Mouse (Mus musculus): Measurements from ENCODE around the gene Olfr1371. TPM values are rescaled to one million over a fixed set of nuclear protein-coding genes. Genes with fewer than 3 reads are reported as not detected.
"Not testable (repeated sequence)": the region's sequence is repeated elsewhere in the genome, so short reads cannot be mapped to it uniquely, and the experiment has no call there.

Olfr1371 gene
- polyA plus RNA-seq, 1 experiment from 2014 or later: not detected

GRCm38 (mm10) chr11:52223968-52224682 is 10.3 kb upstream of the Olfr1371 start:
- WGBS: 7% methylated on average over 19 of the region's 19 CpGs
- Histone ChIP-seq H3K4me1 (replicated peaks) (0 out of 2 replicates have a peak, but pooled peaks cover 5% of the 10 kb centered on the region), H3K4me2 (peak overlapping the region; percentile 59), H3K27me3 (peaks cover 3% of the 10 kb centered on the region; the same call in 1 of the 2 replicates), H3K9ac (no peak overlapping the region), H3K27ac (no peak overlapping the region), H3K36me3 (no peaks in the 10 kb centered on the region), H3K9me3 (replicated peaks) (no peaks in the 10 kb centered on the region), H3K4me3 (peak overlapping the region; percentile 28)
- no peak for ATAC-seq (replicated peaks; ENCODE audit: insufficient number of reproducible peaks, insufficient read depth, low FRiP score, low read depth)

GRCm38 (mm10) chr11:52222891-52223290 is 9.1 kb upstream of the Olfr1371 start:
- Histone ChIP-seq H3K36me3 (no peaks in the 10 kb centered on the region), H3K27me3 (peaks cover 3% of the 10 kb centered on the region; the same call in 1 of the 2 replicates), H3K9me3 (replicated peaks) (no peaks in the 10 kb centered on the region), H3K9ac (no peak overlapping the region), H3K4me1 (replicated peaks) (0 out of 2 replicates have a peak, but pooled peaks cover 5% of the 10 kb centered on the region), H3K4me2 (no peak overlapping the region), H3K4me3 (no peak overlapping the region), H3K27ac (no peak overlapping the region)
- 71% methylated on average over 6 of the region's 6 CpGs for WGBS
- ATAC-seq (replicated peaks; ENCODE audit: insufficient number of reproducible peaks, insufficient read depth, low FRiP score, low read depth): no peak

- not testable (repeated sequence) for ATAC-seq (replicated peaks; ENCODE audit: insufficient number of reproducible peaks, insufficient read depth, low FRiP score, low read depth); H3K9me3 ChIP-seq (replicated peaks); H3K27me3 ChIP-seq; H3K4me3 ChIP-seq; H3K36me3 ChIP-seq; H3K27ac ChIP-seq; H3K4me1 ChIP-seq (replicated peaks); H3K9ac ChIP-seq; H3K4me2 ChIP-seq
- 80% methylated on average over 6 of the region's 6 CpGs for WGBS
These were observed 8.1 kb upstream of the Olfr1371 start for GRCm38 (mm10) chr11:52221921-52222320.

DNA sequence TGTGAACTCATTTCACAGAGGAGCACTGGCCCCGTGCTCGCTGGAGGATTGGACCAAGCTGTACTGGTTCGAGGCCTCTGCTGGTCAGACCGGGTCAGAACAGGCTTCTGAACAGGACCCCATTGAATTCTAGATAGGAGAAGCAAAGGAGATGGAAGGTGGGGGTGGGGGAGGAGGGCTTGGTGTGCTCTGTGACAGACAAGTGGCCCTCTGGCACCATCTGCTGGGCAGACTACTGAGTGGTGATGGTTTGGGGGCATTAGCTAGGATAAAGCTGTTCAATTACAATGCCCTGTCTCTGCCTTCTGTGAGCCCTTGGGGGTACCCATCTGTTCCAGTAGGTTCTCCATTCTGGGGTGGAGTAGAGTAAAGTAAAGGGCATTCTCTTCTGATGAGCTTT is 6.5 kb upstream of the Olfr1371 start:
- H3K4me2 ChIP-seq: 0 out of 2 replicates have a peak overlapping the region, but pooled peaks have one; percentile 15
- H3K27ac ChIP-seq: no peak overlapping the region
- H3K36me3 ChIP-seq: no peaks in the 10 kb centered on the region
- peak; percentile 43; the same call in 1 of the 2 replicates for ATAC-seq (replicated peaks; ENCODE audit: insufficient number of reproducible peaks, insufficient read depth, low FRiP score, low read depth)
- no peak overlapping the region for H3K4me3 ChIP-seq
- WGBS: 6% methylated on average over 4 of the region's 4 CpGs
- no peaks in the 10 kb centered on the region for H3K9me3 ChIP-seq (replicated peaks)
- H3K9ac ChIP-seq: no peak overlapping the region
- peaks cover 3% of the 10 kb centered on the region; the same call in 1 of the 2 replicates for H3K27me3 ChIP-seq
- 0 out of 2 replicates have a peak, but pooled peaks cover 5% of the 10 kb centered on the region for H3K4me1 ChIP-seq (replicated peaks)

GRCm38 (mm10) chr11:52196496-52197023 is 17.2 kb downstream of the Olfr1371 start:
- not testable (repeated sequence) for ATAC-seq (replicated peaks; ENCODE audit: insufficient number of reproducible peaks, insufficient read depth, low FRiP score, low read depth); H3K27me3 ChIP-seq; H3K4me2 ChIP-seq; H3K4me3 ChIP-seq; H3K9me3 ChIP-seq (replicated peaks); H3K4me1 ChIP-seq (replicated peaks); H3K27ac ChIP-seq; H3K36me3 ChIP-seq; H3K9ac ChIP-seq
- 79% methylated on average over 8 of the region's 8 CpGs for WGBS

GRCm38 (mm10) chr11:52180651-52181050 is 33.1 kb downstream of the Olfr1371 start:
- WGBS: 87% methylated on average over 4 of the region's 4 CpGs
- not testable (repeated sequence) for H3K27ac ChIP-seq; ATAC-seq (replicated peaks; ENCODE audit: insufficient number of reproducible peaks, insufficient read depth, low FRiP score, low read depth); H3K9ac ChIP-seq; H3K4me1 ChIP-seq (replicated peaks); H3K9me3 ChIP-seq (replicated peaks); H3K27me3 ChIP-seq; H3K4me2 ChIP-seq; H3K36me3 ChIP-seq; H3K4me3 ChIP-seq

GRCm38 (mm10) chr11:52179897-52180296 is 33.9 kb downstream of the Olfr1371 start:
- H3K4me2 ChIP-seq; H3K27ac ChIP-seq; H3K9me3 ChIP-seq (replicated peaks); H3K4me1 ChIP-seq (replicated peaks); H3K9ac ChIP-seq; H3K4me3 ChIP-seq; ATAC-seq (replicated peaks; ENCODE audit: insufficient number of reproducible peaks, insufficient read depth, low FRiP score, low read depth); H3K27me3 ChIP-seq; H3K36me3 ChIP-seq: not testable (repeated sequence)
- WGBS: 100% methylated on average over 1 of the region's 3 CpGs

DNA sequence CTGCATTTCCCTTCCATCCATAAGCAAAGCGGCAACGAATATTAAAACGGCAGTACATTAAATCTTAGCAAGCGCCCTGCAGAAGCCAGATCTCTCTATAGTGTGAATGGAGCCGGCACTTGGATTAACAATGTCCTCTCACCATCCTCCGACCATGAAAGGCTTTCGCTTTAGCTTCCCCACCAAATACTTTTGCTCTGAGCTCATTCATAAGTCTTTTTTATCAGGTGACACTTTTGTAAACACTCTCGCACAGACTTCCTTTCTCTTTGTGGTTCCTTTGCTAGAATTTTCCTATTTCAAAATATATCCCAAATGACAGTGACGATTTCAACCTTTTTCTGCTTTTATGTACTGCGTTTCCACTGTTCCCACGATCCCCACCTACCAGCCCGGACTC is 45.3 kb downstream of the Olfr1371 start:
- no peak overlapping the region for H3K27ac ChIP-seq
- peak overlapping the region; percentile 58; the same call in 1 of the 2 replicates for H3K9ac ChIP-seq
- peaks cover 13% of the 10 kb centered on the region for H3K4me1 ChIP-seq (replicated peaks)
- no peaks in the 10 kb centered on the region for H3K36me3 ChIP-seq
- H3K27me3 ChIP-seq: peaks cover 43% of the 10 kb centered on the region
- ATAC-seq (replicated peaks; ENCODE audit: insufficient number of reproducible peaks, insufficient read depth, low FRiP score, low read depth): no peak
- H3K4me3 ChIP-seq: peak overlapping the region; percentile 61
- H3K9me3 ChIP-seq (replicated peaks): no peaks in the 10 kb centered on the region
- WGBS: 15% methylated on average over 12 of the region's 12 CpGs
- peak overlapping the region; percentile 96 for H3K4me2 ChIP-seq

DNA sequence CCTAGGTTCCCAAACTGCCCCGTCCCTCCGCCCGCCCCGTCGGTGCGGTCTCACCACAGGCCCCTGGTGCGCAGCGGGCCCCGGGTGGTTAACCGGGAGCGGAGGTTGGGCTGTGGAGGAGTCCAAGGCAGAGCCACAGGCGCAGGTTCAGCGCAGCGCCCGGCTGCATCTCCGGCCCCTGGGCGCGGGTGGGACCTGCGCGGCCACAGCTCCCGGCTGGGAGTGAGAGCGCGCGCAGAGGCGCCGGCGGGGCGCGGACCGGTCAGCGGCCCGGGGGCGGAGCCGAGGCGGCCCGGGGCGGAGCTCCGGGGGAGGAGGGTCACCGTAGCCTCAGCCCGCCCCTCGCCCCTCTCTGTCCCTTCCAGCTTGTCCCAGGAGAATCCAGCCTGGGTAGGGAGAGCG is 45.9 kb downstream of the Olfr1371 start:
- H3K4me2 ChIP-seq: peak overlapping the region; percentile 96
- H3K27me3 ChIP-seq: peaks cover 41% of the 10 kb centered on the region
- H3K4me3 ChIP-seq: peak overlapping the region; percentile 61
- WGBS: 1% methylated on average over 34 of the region's 42 CpGs
- ATAC-seq (replicated peaks; ENCODE audit: insufficient number of reproducible peaks, insufficient read depth, low FRiP score, low read depth): peak; percentile 74
- H3K4me1 ChIP-seq (replicated peaks): peaks cover 13% of the 10 kb centered on the region
- H3K9me3 ChIP-seq (replicated peaks); H3K36me3 ChIP-seq; H3K27ac ChIP-seq: not testable (repeated sequence)
- peak overlapping the region; percentile 58 for H3K9ac ChIP-seq

GRCm38 (mm10) chr11:52167126-52167525 is 46.7 kb downstream of the Olfr1371 start:
- peak overlapping the region; percentile 96 for H3K4me2 ChIP-seq
- ATAC-seq (replicated peaks; ENCODE audit: insufficient number of reproducible peaks, insufficient read depth, low FRiP score, low read depth): no peak
- WGBS: 2% methylated on average over 21 of the region's 21 CpGs
- no peaks in the 10 kb centered on the region for H3K36me3 ChIP-seq
- H3K4me1 ChIP-seq (replicated peaks): peaks cover 13% of the 10 kb centered on the region
- H3K27me3 ChIP-seq: peaks cover 35% of the 10 kb centered on the region
- H3K9ac ChIP-seq: no peak overlapping the region
- peak overlapping the region; percentile 61 for H3K4me3 ChIP-seq
- H3K9me3 ChIP-seq (replicated peaks): no peaks in the 10 kb centered on the region
- H3K27ac ChIP-seq: no peak overlapping the region

DNA sequence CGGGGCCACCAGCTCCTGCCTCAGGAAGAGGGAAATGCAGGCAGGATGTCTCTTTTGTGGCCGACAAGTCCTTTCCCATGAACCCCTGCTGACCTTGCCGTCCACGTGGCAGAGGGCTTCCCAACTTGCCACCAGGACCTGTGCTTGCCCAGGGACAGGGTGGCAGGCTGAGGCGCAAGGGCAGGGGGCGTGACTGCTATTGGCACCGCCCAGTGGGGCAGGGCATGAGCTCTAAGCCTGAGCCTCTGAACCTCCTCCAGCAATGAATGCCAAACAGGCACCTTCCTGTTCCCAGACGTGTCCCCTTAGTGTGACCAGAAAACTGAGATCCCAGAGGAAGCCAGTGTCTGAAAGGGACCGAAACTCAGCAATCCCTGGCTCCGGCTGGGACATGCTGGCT is 49.9 kb downstream of the Olfr1371 start:
- 32% methylated on average over 10 of the region's 10 CpGs for WGBS
- Histone ChIP-seq H3K27me3 (peaks cover 17% of the 10 kb centered on the region), H3K4me3 (no peak overlapping the region), H3K9me3 (replicated peaks) (no peaks in the 10 kb centered on the region), H3K4me2 (peak overlapping the region; percentile 21; the same call in 1 of the 2 replicates), H3K36me3 (no peaks in the 10 kb centered on the region), H3K4me1 (replicated peaks) (peaks cover 13% of the 10 kb centered on the region), H3K27ac (no peak overlapping the region), H3K9ac (no peak overlapping the region)
- no peak; the same call in 1 of the 2 replicates for ATAC-seq (replicated peaks; ENCODE audit: insufficient number of reproducible peaks, insufficient read depth, low FRiP score, low read depth)
